Mouse (Mus musculus) embryonic fibroblast, embryonic 13.5 days (primary cell): ENCODE results near the gene Casp8ap2. TPM values are rescaled to one million over a fixed set of nuclear protein-coding genes. Genes with fewer than 3 reads are reported as not detected.

Source experiments
- H3K27ac ChIP-seq: 2 replicates; pipeline ENCODE4 v1.5.1; 2012; ENCODE audit warnings: low read length, control low read depth, inconsistent platforms; ENCODE audit not compliant: insufficient read depth
- H3K4me1 ChIP-seq: 2 replicates; pipeline ENCODE4 v1.6.1; 2011; ENCODE audit warnings: low read length; ENCODE audit not compliant: control insufficient read depth, insufficient read depth
- H3K4me3 ChIP-seq: 2 replicates; pipeline ENCODE4 v1.5.1; 2011; ENCODE audit warnings: mild to moderate bottlenecking, control low read depth, low read length; ENCODE audit not compliant: insufficient read depth
- CTCF ChIP-seq: IDR thresholded peaks from 2 replicates; pipeline ENCODE4 v1.5.1; 2011; ENCODE audit warnings: mild to moderate bottlenecking, control low read depth, low read length, moderate library complexity, borderline replicate concordance; ENCODE audit not compliant: insufficient read depth
- POLR2A ChIP-seq: IDR thresholded peaks from 2 replicates; pipeline ENCODE4 v1.6.1; 2011; ENCODE audit warnings: low read depth, mild to moderate bottlenecking, control low read depth, low read length, moderate library complexity
- polyA plus RNA-seq: library from polyadenylated mRNA; stranded (reverse); fragments of >200 nt; gene quantifications from 2 replicates; pipeline ENCODE4 v1.2.4, GENCODE M21; 2011; ENCODE audit warnings: low read depth; ENCODE audit not compliant: missing spikeins, insufficient read length

Gene Casp8ap2
- polyA plus RNA-seq: 23.9 and 26.6 TPM in 2 replicates

DNA sequence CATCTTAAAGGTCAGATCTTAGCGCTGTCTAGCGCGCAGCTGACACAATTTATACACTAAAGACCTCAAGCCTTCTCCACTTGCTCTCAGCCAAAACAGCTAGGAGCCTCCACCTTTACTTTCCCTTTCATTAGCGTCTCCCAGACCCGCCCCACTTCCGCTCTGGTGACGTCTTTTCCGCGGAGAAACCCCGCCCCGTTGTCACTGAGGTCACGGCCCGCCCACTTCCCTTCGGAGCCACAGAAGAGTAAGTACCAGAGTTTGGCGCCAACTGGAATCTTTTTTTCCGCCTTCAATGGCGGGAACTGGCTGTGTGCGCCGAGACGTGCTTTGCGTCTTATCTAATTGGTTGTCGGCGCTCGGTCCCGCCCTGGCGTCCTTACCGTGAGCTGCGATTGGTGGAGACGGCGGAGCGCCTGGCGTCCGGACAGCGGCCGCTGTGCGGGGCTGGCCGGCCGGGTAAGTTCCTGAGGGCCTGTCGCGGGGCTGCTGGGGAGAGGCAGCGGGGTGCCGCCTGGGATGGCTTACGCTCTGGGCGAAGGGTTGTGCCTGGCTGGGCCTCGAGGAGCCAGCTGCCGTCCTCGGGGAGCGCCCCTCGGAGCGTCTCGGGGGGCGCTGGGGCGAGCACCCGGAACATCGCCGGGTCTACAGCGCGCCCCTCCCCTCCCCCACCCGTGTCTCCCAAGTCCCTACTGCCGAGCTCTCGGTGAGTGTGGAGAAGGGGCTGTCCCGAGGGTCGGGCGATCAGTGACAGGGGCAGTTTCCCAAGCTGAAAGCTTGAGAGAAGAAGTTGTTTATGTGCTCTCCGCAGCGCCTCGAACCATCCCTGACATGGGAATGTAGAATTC lies at the start of gene Casp8ap2:
TSS of gene Casp8ap2 (plus strand) at position 418 of the 848 bp plus-strand sequence.
- Histone ChIP-seq H3K27ac (peak within 1 kb of the TSS; percentile 43; the same call in 1 of the 2 replicates), H3K4me1 (0 out of 2 replicates have a peak, but pooled peaks cover 5% of the 10 kb centered on the region), H3K4me3 (peak within 1 kb of the TSS; percentile 99)
- TF ChIP-seq POLR2A (peak; percentile 79), CTCF (no peak)

DNA sequence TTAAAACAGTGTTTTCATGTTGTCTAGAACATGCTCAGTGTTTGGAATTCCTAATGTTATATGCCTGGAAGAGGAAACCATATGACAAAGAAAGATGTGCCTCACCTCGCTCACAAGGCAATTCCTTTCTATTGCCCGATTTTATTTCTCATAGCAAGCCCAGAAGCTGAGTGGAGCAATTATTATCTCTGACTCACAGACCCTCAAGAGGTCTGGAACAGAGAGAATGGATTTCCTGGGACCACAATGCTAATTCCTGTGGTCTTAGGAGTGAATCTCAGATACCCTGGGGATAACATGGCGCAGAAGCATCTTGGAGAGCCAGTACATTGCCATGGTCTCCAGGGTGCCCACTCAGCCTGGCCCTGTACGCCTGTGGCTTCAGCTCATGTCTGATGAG lies 46.2 kb upstream of the Casp8ap2 start:
- H3K4me1 ChIP-seq: peaks cover 19% of the 10 kb centered on the region
- TF ChIP-seq POLR2A (no peak), CTCF (no peak)
- 0 out of 2 replicates have a peak overlapping the region, but pooled peaks have one; percentile 21 for H3K27ac ChIP-seq
- no peak overlapping the region for H3K4me3 ChIP-seq

GRCm38 (mm10) chr4:32569995-32570938 lies 45.0 kb upstream of the Casp8ap2 start:
- Histone ChIP-seq H3K4me3 (no peak overlapping the region), H3K4me1 (peaks cover 21% of the 10 kb centered on the region), H3K27ac (peak overlapping the region; percentile 21)
- no peak for TF ChIP-seq POLR2A
- no peak; the same call in 1 of the 2 replicates for TF ChIP-seq CTCF

DNA sequence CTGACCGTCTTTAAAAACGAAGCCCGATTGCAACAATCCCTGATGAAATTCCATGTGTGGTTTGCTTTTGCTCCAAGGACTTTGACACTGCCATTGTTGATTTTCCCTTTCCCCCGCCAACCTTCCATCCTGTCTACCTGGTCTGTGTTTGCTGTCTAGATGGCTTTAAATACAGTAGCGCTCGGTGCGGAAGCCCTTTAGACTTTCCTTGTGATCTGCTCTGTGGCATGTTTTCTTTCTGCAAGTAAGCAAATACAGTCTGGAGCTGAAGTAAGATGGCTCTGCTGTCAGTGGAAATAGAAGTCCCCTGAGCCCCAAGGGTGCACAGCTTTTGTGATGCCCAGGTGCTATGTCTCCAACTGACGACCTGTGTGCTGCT lies 44.3 kb upstream of the Casp8ap2 start:
- Histone ChIP-seq H3K4me1 (peaks cover 21% of the 10 kb centered on the region), H3K27ac (no peak overlapping the region)
- TF ChIP-seq CTCF (no peak), POLR2A (no peak)

DNA sequence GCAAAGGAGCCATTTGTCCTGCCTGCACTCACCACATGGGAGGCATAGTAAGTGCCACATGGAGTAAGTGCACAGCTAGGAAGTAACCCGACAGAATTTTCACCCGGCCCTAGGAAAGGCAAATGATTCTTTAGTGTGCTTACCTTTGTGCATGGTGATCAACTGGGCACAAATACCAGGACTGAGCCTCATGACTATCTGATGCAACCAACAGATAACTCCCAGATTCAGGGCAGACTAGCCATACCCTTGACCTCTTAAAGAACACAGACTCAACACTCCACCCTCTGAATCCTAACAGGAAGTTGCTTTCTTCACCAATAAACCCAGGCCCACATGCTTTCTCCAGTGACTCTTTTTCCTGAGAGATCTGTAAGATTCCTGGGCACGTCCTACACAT lies 43.8 kb upstream of the Casp8ap2 start:
- no peak for TF ChIP-seq CTCF
- no peak for TF ChIP-seq POLR2A
- Histone ChIP-seq H3K4me1 (peaks cover 21% of the 10 kb centered on the region), H3K4me3 (no peak overlapping the region), H3K27ac (no peak overlapping the region)

More for the DNA sequence above, 44.3 kb upstream of the Casp8ap2 start:
- H3K4me3 ChIP-seq: no peak overlapping the region

GRCm38 (mm10) chr4:32572118-32572517 lies 43.1 kb upstream of the Casp8ap2 start:
- no peak overlapping the region for H3K4me3 ChIP-seq
- H3K27ac ChIP-seq: no peak overlapping the region
- H3K4me1 ChIP-seq: peaks cover 21% of the 10 kb centered on the region
- TF ChIP-seq CTCF (no peak), POLR2A (no peak)

DNA sequence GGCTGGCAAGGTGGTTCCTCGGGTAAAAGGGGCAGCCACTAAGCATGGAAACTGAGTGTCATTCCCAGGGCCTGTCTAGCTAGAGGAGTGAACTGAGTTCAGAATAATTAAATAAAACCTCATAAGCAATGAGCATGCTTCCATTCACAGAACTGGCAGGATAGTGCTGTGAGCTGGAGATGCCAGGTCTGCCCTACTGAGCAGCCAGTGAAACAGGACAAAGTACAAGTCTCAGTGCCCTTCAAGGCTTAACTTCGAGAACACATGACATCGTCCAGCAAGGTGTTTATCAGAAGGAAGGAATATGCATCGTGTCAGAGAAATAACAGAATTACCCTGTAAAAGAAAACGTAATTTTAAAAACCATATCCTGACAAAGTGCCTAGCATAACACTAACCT lies 41.7 kb upstream of the Casp8ap2 start:
- H3K4me1 ChIP-seq: peaks cover 21% of the 10 kb centered on the region
- H3K27ac ChIP-seq: no peak overlapping the region
- no peak overlapping the region for H3K4me3 ChIP-seq
- TF ChIP-seq POLR2A: no peak
- TF ChIP-seq CTCF: no peak

DNA sequence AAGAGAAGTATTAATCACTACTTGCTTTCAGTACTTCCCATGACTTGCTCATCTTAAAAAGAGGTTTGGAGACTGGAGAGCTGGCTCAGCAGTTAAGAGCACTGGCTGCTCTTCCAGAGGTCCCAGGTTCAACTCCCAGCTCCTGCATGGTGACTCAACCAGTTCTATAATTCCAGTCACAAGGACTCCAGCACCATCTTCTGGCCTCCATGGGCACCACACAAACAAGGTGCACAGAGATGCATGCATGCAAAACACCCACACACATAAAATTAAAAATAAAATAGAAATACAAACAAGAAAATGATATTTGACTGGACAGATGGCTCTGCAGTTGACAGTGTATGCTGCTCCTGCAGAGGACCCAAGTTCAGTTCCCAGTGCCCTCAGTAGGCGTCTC lies 40.6 kb upstream of the Casp8ap2 start:
- Histone ChIP-seq H3K4me1 (peaks cover 17% of the 10 kb centered on the region), H3K27ac (no peak overlapping the region), H3K4me3 (no peak overlapping the region)
- no peak for TF ChIP-seq POLR2A
- TF ChIP-seq CTCF: peak; percentile 5; the same call in 1 of the 2 replicates

DNA sequence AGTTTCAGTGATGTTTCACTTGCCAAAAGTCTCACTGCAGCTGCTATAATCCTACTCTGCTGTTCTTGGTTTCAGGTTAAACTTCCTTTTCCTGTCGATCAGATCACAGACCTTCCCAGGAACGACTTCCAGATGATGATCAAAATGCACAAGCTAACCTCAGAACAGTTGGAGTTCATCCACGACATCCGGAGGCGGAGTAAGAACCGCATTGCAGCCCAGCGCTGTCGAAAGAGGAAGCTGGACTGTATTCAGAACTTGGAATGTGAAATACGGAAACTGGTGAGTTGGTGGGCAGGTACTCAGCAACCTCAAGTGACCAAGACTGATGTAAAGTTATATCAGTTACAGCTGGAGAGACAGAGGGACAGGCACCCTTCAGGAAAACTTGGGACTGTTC lies 40.1 kb upstream of the Casp8ap2 start:
- Histone ChIP-seq H3K27ac (no peak overlapping the region), H3K4me3 (no peak overlapping the region), H3K4me1 (peaks cover 12% of the 10 kb centered on the region)
- TF ChIP-seq CTCF: no peak
- no peak for TF ChIP-seq POLR2A
